Mouse (Mus musculus) liver, embryonic 14.5 days (tissue): ENCODE data around the gene Podxl2.

Experiments used
- CTCF ChIP-seq: IDR thresholded peaks from 2 replicates; pipeline ENCODE4 v1.5.1; 2016; ENCODE audit warnings: antibody characterized with exemption, low read depth, control low read depth
- EP300 ChIP-seq: IDR thresholded peaks from 2 replicates; pipeline ENCODE4 v1.6.1; 2016; ENCODE audit warnings: antibody characterized with exemption, low read depth

GRCm38 (mm10) chr6:88803051-88803450 lies 71.8 kb downstream of the Podxl2 start:
- no peak for TF ChIP-seq CTCF
- peak; percentile 43; the same call in 1 of the 2 replicates for TF ChIP-seq EP300
